Mouse (Mus musculus) natural killer cell, adult 2 months (primary cell): Measurements from ENCODE around the gene Olfr1121.
"Not testable (repeated sequence)": the region's sequence is repeated elsewhere in the genome, so short reads cannot be mapped to it uniquely, and the experiment has no call there.

Source experiments
- DNase-seq, 2 experiments: peaks; one replicate each; pipeline ENCODE4 v3.0.0; 2022; ENCODE audit warnings: low spot score in 2 of 2

Olfr1121 gene

GRCm38 (mm10) chr2:87369595-87369994, at the start of gene Olfr1121:
Gene Olfr1121 (plus strand): TSS chr2:87369895.
- DNase-seq = no peak

- no peak for DNase-seq
These were observed 15.2 kb upstream of the Olfr1121 start, which contains the start of gene Olfr1120 for GRCm38 (mm10) chr2:87354515-87354914. Gene Olfr1120 (plus strand): TSS chr2:87354815.

- not testable (repeated sequence) for DNase-seq
These were observed 9.6 kb upstream of the Olfr1121 start for GRCm38 (mm10) chr2:87360121-87360520.

- DNase-seq = no peak
These were observed 2.0 kb downstream of the Olfr1121 start for GRCm38 (mm10) chr2:87371726-87372125.

- no peak for DNase-seq
These were observed 14.2 kb downstream of the Olfr1121 start for GRCm38 (mm10) chr2:87383935-87384334.

- no peak for DNase-seq
These were observed 15.9 kb downstream of the Olfr1121 start, which contains the start of gene Olfr1122 for GRCm38 (mm10) chr2:87385549-87385948. Gene Olfr1122 (plus strand): TSS chr2:87385849.

- DNase-seq = not testable (repeated sequence)
These were observed 23.9 kb downstream of the Olfr1121 start for GRCm38 (mm10) chr2:87393605-87394004.

- DNase-seq = not testable (repeated sequence)
These were observed 25.0 kb downstream of the Olfr1121 start for GRCm38 (mm10) chr2:87394686-87395085.

GRCm38 (mm10) chr2:87416335-87416734, 46.6 kb downstream of the Olfr1121 start, which contains the start of gene Olfr1123:
Gene Olfr1123 (plus strand): TSS chr2:87416635.
- no peak for DNase-seq
